Mouse (Mus musculus) lung, postnatal 0 days (tissue): Measurements from ENCODE around the gene Agfg1.

ENCODE experiments used
- CTCF ChIP-seq: IDR thresholded peaks from 2 replicates; pipeline ENCODE4 v1.5.1; 2016; ENCODE audit warnings: antibody characterized with exemption, mild to moderate bottlenecking
- EP300 ChIP-seq: IDR thresholded peaks from 2 replicates; pipeline ENCODE4 v1.6.1; 2016; ENCODE audit warnings: antibody characterized with exemption, mild to moderate bottlenecking, control low read depth

- no peak for TF ChIP-seq CTCF
- TF ChIP-seq EP300, result no peak
These were observed 27.5 kb upstream of the Agfg1 start for GRCm38 (mm10) chr1:82811766-82812165.
